In genomic region chr15:74075903-74076721, GRCm38 (mm10) we compare ENCODE assay signal across 8 mouse cellular contexts.
A peak's percentile ranks its signal among the peaks of the same experiment; 100 is the strongest.
DNase-seq lines count a peak whose midpoint lies in the region; ATAC-seq and TF ChIP-seq lines count a peak whose summit lies in the region.

No protein-coding gene starts in this region.

- TF ChIP-seq CTCF in brain, embryonic 14.5 days (IDR thresholded peaks at IDR 0.05; ENCODE audit: borderline replicate concordance, extremely low read depth, insufficient read depth, insufficient read length), result no peak

- TF ChIP-seq POLR2A in brain, embryonic 14.5 days (IDR thresholded peaks at IDR 0.05; ENCODE audit: borderline replicate concordance, extremely low read depth, insufficient read depth, insufficient read length, poor library complexity, severe bottlenecking), result no peak

- DNase-seq in ES-E14 (ENCODE audit: low read depth, low spot score), result peak; percentile 89
- DNase-seq in brain, embryonic 14.5 days (ENCODE audit: low read depth), result peak; percentile 90
- DNase-seq in forelimb bud, embryonic 11.5 days (ENCODE audit: low read depth, low spot score), result peak; percentile 97
- DNase-seq in hindbrain, embryonic 11.5 days (ENCODE audit: low spot score), result peak; percentile 89
- peak; percentile 56 for DNase-seq in layer of hippocampus, adult 9-10 months (ENCODE audit: low spot score)
- peak; percentile 89 for DNase-seq in lung, postnatal 10 days
- peak; percentile 41 for DNase-seq in retina, postnatal 7 days (ENCODE audit: low read depth, low spot score)
- DNase-seq in urinary bladder, postnatal 4 days (ENCODE audit: low spot score in 2 of 2), result peak; percentile 70 to 88

- H3K4me3 ChIP-seq in ES-E14 (ENCODE audit: insufficient read depth in 1 of 2, low read depth in 1 of 2, low read length in 2 of 2, poor library complexity in 1 of 2, severe bottlenecking in 1 of 2), result no peak overlapping the region
- no peak overlapping the region for H3K4me3 ChIP-seq in hindbrain, embryonic 11.5 days (ENCODE audit: low read depth, low read length)

- in situ Hi-C loops in ES-E14 (cut with MboI; ENCODE audit: low sequenced_read_pairs in 2 of 2, unreplicated experiment in 2 of 2), result no loop called here

- H3K4me1 ChIP-seq in ES-E14 (ENCODE audit: control insufficient read depth in 2 of 2, insufficient read depth in 2 of 2, low read length in 2 of 2, poor library complexity in 1 of 2), result no peaks in the 10 kb centered on the region
- 0 out of 2 replicates have a peak, but pooled peaks cover 2% of the 10 kb centered on the region for H3K4me1 ChIP-seq in hindbrain, embryonic 11.5 days (replicated peaks; ENCODE audit: control insufficient read depth, insufficient read depth, low read length)

- no peak overlapping the region for H3K27ac ChIP-seq in ES-E14 (ENCODE audit: insufficient read depth, low read depth, low read length, poor library complexity, severe bottlenecking)
- no peak overlapping the region for H3K27ac ChIP-seq in hindbrain, embryonic 11.5 days (ENCODE audit: low read depth, low read length)

- no peak overlapping the region for H3K4me2 ChIP-seq in hindbrain, embryonic 11.5 days (replicated peaks; ENCODE audit: low read depth, low read length)

- no peaks in the 10 kb centered on the region for H3K27me3 ChIP-seq in hindbrain, embryonic 11.5 days (ENCODE audit: control insufficient read depth, insufficient read depth, low read length)

- WGBS in hindbrain, embryonic 11.5 days, result 41% methylated on average over 16 of the region's 16 CpGs

- H3K9ac ChIP-seq in ES-E14 (ENCODE audit: insufficient read depth, low read depth, low read length, poor library complexity, severe bottlenecking), result no peak overlapping the region
- no peak overlapping the region for H3K9ac ChIP-seq in hindbrain, embryonic 11.5 days (ENCODE audit: low read depth, low read length)

- no peaks in the 10 kb centered on the region for H3K36me3 ChIP-seq in ES-E14 (ENCODE audit: control insufficient read depth, insufficient read depth, low read length, poor library complexity, severe bottlenecking)
- H3K36me3 ChIP-seq in hindbrain, embryonic 11.5 days (ENCODE audit: control insufficient read depth, insufficient read depth, low read length), result no peaks in the 10 kb centered on the region

- no peaks in the 10 kb centered on the region for H3K9me3 ChIP-seq in ES-E14 (ENCODE audit: control insufficient read depth, insufficient read depth, low read depth, low read length)
- H3K9me3 ChIP-seq in hindbrain, embryonic 11.5 days (ENCODE audit: control insufficient read depth, low read length), result no peaks in the 10 kb centered on the region

- ATAC-seq in hindbrain, embryonic 11.5 days (ENCODE audit: low FRiP score), result peak; percentile 47; the same call in 1 of the 2 replicates

TF ChIP-seq in ES-E14, 5 proteins besides CTCF, POLR2A, EP300 and RAD21:
- no peak for TF ChIP-seq HCFC1 (IDR thresholded peaks at IDR 0.05; ENCODE audit: borderline replicate concordance, insufficient read depth, low read length)

Comparison
In these comparisons a context has a peak if more than half of its experiments do, and no peak if none do; other contexts are left out.
1. DNase-seq: peak in every context shown above with its lines; median percentile 97 in forelimb bud, embryonic 11.5 days; 90 in brain, embryonic 14.5 days; 89 in ES-E14; 89 in hindbrain, embryonic 11.5 days; 89 in lung, postnatal 10 days; 79 in urinary bladder, postnatal 4 days; 56 in layer of hippocampus, adult 9-10 months; 41 in retina, postnatal 7 days.